Mouse (Mus musculus): ENCODE results near the gene Irx6. TPM values are rescaled to one million over a fixed set of nuclear protein-coding genes. Genes with fewer than 3 reads are reported as not detected.

Irx6 gene
- total and polyA plus RNA-seq, 3 experiments = not detected

- TF ChIP-seq TCF12 (IDR thresholded peaks at IDR 0.05; ENCODE audit: low read depth, low read length) (no peak), PAX5 (IDR thresholded peaks at IDR 0.05; ENCODE audit: low read length) (no peak), JUN (IDR thresholded peaks at IDR 0.05; ENCODE audit: insufficient read depth, low read depth, low read length) (no peak), ELF1 (IDR thresholded peaks at IDR 0.05; ENCODE audit: low read depth, low read length) (no peak), JUND (conservative IDR thresholded peaks at IDR 0.05; ENCODE audit: low read depth, low read length) (no peak), KAT2A (IDR thresholded peaks at IDR 0.05; ENCODE audit: insufficient replicate concordance, low read length) (no peak), USF1 (IDR thresholded peaks at IDR 0.05; ENCODE audit: low read depth, low read length) (no peak), E2F4 (IDR thresholded peaks at IDR 0.05; ENCODE audit: insufficient replicate concordance, low read depth, low read length) (no peak), BHLHE40 (IDR thresholded peaks at IDR 0.05; ENCODE audit: low read depth, low read length) (no peak), SIN3A (IDR thresholded peaks at IDR 0.05; ENCODE audit: low read length) (no peak), EP300 (IDR thresholded peaks at IDR 0.05; ENCODE audit: low read length) (no peak), SMC3 (IDR thresholded peaks at IDR 0.05; ENCODE audit: low read depth, low read length) (no peak), MAX (IDR thresholded peaks at IDR 0.05; ENCODE audit: low read length) (no peak), MXI1 (IDR thresholded peaks at IDR 0.05; ENCODE audit: low read depth, low read length) (no peak), RCOR1 (conservative IDR thresholded peaks at IDR 0.05; ENCODE audit: low read depth, low read length) (no peak), ZKSCAN1 (IDR thresholded peaks at IDR 0.05; ENCODE audit: borderline replicate concordance, low read depth, low read length) (no peak), RAD21 (IDR thresholded peaks at IDR 0.05; ENCODE audit: low read depth, low read length) (no peak), ZMIZ1 (IDR thresholded peaks at IDR 0.05; ENCODE audit: low read depth, low read length) (no peak), ZC3H11A (IDR thresholded peaks at IDR 0.05; ENCODE audit: low read depth, low read length) (no peak)
- peaks cover 45% of the 10 kb centered on the region for H3K9me3 ChIP-seq (replicated peaks; ENCODE audit: low read length)
- H3K4me1 ChIP-seq (ENCODE audit: control insufficient read depth in 1 of 2, insufficient read depth in 2 of 2) = no peaks in the 10 kb centered on the region
- no peak overlapping the region for H3K4me2 ChIP-seq (ENCODE audit: insufficient read depth, low read depth, poor library complexity, severe bottlenecking)
- H3K79me2 ChIP-seq (replicated peaks; ENCODE audit: control insufficient read depth, extremely low read depth, insufficient read depth, poor library complexity, severe bottlenecking) = no peaks in the 10 kb centered on the region
- DNase-seq (ENCODE audit: extremely low read depth) = no peak
- no peak overlapping the region for H3K9ac ChIP-seq (ENCODE audit: insufficient read depth, low read depth)
- in situ Hi-C loops (cut with MboI; ENCODE audit: low pct_ligation_motif_present, low pct_unique_long_range_greater_than_20kb, low sequenced_read_pairs) (no loop called here), dilution Hi-C loops (cut with MboI; ENCODE audit: extremely low pct_ligation_motif_present, extremely low pct_unique_long_range_greater_than_20kb, low sequenced_read_pairs) (no loop called here)
- H3K27ac ChIP-seq (ENCODE audit: insufficient read depth, low read depth) = no peak overlapping the region
- H3K27me3 ChIP-seq (replicated peaks) = no peaks in the 10 kb centered on the region
- H3K36me3 ChIP-seq (replicated peaks in 1 of 2; ENCODE audit: control insufficient read depth in 1 of 2, insufficient read depth in 1 of 2, low read length in 1 of 2) = no peaks in the 10 kb centered on the region
- H3K4me3 ChIP-seq (replicated peaks in 1 of 3; ENCODE audit: low read depth in 2 of 3, low read length in 2 of 3, poor library complexity in 1 of 3) = no peak overlapping the region
These were observed 39.2 kb downstream of the Irx6 start for GRCm38 (mm10) chr8:92713286-92713685.

GRCm38 (mm10) chr8:92717418-92717817, 43.3 kb downstream of the Irx6 start:
- Histone ChIP-seq H3K4me3 (replicated peaks in 1 of 3; ENCODE audit: low read depth in 2 of 3, low read length in 2 of 3, poor library complexity in 1 of 3) (no peak overlapping the region), H3K27me3 (replicated peaks) (no peaks in the 10 kb centered on the region), H3K9ac (ENCODE audit: insufficient read depth, low read depth) (no peak overlapping the region), H3K4me1 (ENCODE audit: control insufficient read depth in 1 of 2, insufficient read depth in 2 of 2) (no peaks in the 10 kb centered on the region), H3K79me2 (replicated peaks; ENCODE audit: control insufficient read depth, extremely low read depth, insufficient read depth, poor library complexity, severe bottlenecking) (no peaks in the 10 kb centered on the region), H3K27ac (ENCODE audit: insufficient read depth, low read depth) (no peak overlapping the region), H3K4me2 (ENCODE audit: insufficient read depth, low read depth, poor library complexity, severe bottlenecking) (no peak overlapping the region), H3K9me3 (replicated peaks; ENCODE audit: low read length) (peaks cover 52% of the 10 kb centered on the region), H3K36me3 (replicated peaks in 1 of 2; ENCODE audit: control insufficient read depth in 1 of 2, insufficient read depth in 1 of 2, low read length in 1 of 2) (no peaks in the 10 kb centered on the region)
- TF ChIP-seq UBTF (IDR thresholded peaks at IDR 0.05; ENCODE audit: low read depth, low read length) = no peak
- no peak for TF ChIP-seq IRF4 (IDR thresholded peaks at IDR 0.05; ENCODE audit: low read depth, low read length)
- TF ChIP-seq JUND (conservative IDR thresholded peaks at IDR 0.05; ENCODE audit: low read depth, low read length) = no peak
- TF ChIP-seq ZKSCAN1 (IDR thresholded peaks at IDR 0.05; ENCODE audit: borderline replicate concordance, low read depth, low read length) = no peak
- no peak for TF ChIP-seq RCOR1 (conservative IDR thresholded peaks at IDR 0.05; ENCODE audit: low read depth, low read length)
- TF ChIP-seq MAX (IDR thresholded peaks at IDR 0.05; ENCODE audit: low read length) = no peak
- in situ Hi-C loops (cut with MboI; ENCODE audit: low pct_ligation_motif_present, low pct_unique_long_range_greater_than_20kb, low sequenced_read_pairs) (no loop called here), dilution Hi-C loops (cut with MboI; ENCODE audit: extremely low pct_ligation_motif_present, extremely low pct_unique_long_range_greater_than_20kb, low sequenced_read_pairs) (no loop called here)
- no peak for DNase-seq (ENCODE audit: extremely low read depth)

Measured in CH12.LX (cell line).